Mouse (Mus musculus): ENCODE measurements around the gene Pdk1. TPM values are rescaled to one million over a fixed set of nuclear protein-coding genes. Genes with fewer than 3 reads are reported as not detected.
"Not testable (repeated sequence)": the region's sequence is repeated elsewhere in the genome, so short reads cannot be mapped to it uniquely, and the experiment has no call there.

Pdk1 gene
- polyA plus RNA-seq, 1 experiment from 2014 or later, result 45.0 TPM

- H3K27ac ChIP-seq (ENCODE audit: low read length), result no peak overlapping the region
- no peaks in the 10 kb centered on the region for H3K9me3 ChIP-seq (replicated peaks; ENCODE audit: control insufficient read depth, low read length)
- WGBS (ENCODE audit: insufficient replicate concordance), result 26% methylated on average over 6 of the region's 6 CpGs
- H3K9ac ChIP-seq (ENCODE audit: low read depth, low read length), result no peak overlapping the region
- H3K27me3 ChIP-seq (ENCODE audit: control insufficient read depth, insufficient read depth, low read depth, low read length), result no peaks in the 10 kb centered on the region
- H3K4me2 ChIP-seq (ENCODE audit: low read depth, low read length), result no peak overlapping the region
- no peaks in the 10 kb centered on the region for H3K4me1 ChIP-seq (ENCODE audit: control insufficient read depth, low read depth, low read length)
- H3K36me3 ChIP-seq (ENCODE audit: control insufficient read depth, insufficient read depth), result no peaks in the 10 kb centered on the region
- no peak for ATAC-seq (ENCODE audit: low read depth)
- H3K4me3 ChIP-seq (ENCODE audit: low read depth, low read length), result no peak overlapping the region
Observed at GRCm38 (mm10) chr2:71837791-71838190, 35.2 kb upstream of the Pdk1 start.

- H3K9ac ChIP-seq (ENCODE audit: low read depth, low read length), result no peak overlapping the region
- no peaks in the 10 kb centered on the region for H3K36me3 ChIP-seq (ENCODE audit: control insufficient read depth, insufficient read depth)
- H3K4me2 ChIP-seq (ENCODE audit: low read depth, low read length), result no peak overlapping the region
- WGBS (ENCODE audit: insufficient replicate concordance), result 46% methylated on average over 9 of the region's 9 CpGs
- no peak overlapping the region for H3K27ac ChIP-seq (ENCODE audit: low read length)
- ATAC-seq (ENCODE audit: low read depth), result peak; percentile 24; the same call in 1 of the 2 replicates
- no peak overlapping the region for H3K4me3 ChIP-seq (ENCODE audit: low read depth, low read length)
- H3K27me3 ChIP-seq (ENCODE audit: control insufficient read depth, insufficient read depth, low read depth, low read length), result no peaks in the 10 kb centered on the region
- H3K9me3 ChIP-seq (replicated peaks; ENCODE audit: control insufficient read depth, low read length), result no peaks in the 10 kb centered on the region
- no peaks in the 10 kb centered on the region for H3K4me1 ChIP-seq (ENCODE audit: control insufficient read depth, low read depth, low read length)
Observed at GRCm38 (mm10) chr2:71843316-71843715, 29.7 kb upstream of the Pdk1 start.

- H3K9ac ChIP-seq (ENCODE audit: low read depth, low read length), result no peak overlapping the region
- H3K36me3 ChIP-seq (ENCODE audit: control insufficient read depth, insufficient read depth), result no peaks in the 10 kb centered on the region
- no peak for ATAC-seq (ENCODE audit: low read depth)
- H3K27me3 ChIP-seq (ENCODE audit: control insufficient read depth, insufficient read depth, low read depth, low read length), result no peaks in the 10 kb centered on the region
- H3K4me2 ChIP-seq (ENCODE audit: low read depth, low read length), result no peak overlapping the region
- H3K27ac ChIP-seq (ENCODE audit: low read length), result no peak overlapping the region
- H3K4me1 ChIP-seq (ENCODE audit: control insufficient read depth, low read depth, low read length), result no peaks in the 10 kb centered on the region
- no peak overlapping the region for H3K4me3 ChIP-seq (ENCODE audit: low read depth, low read length)
- H3K9me3 ChIP-seq (replicated peaks; ENCODE audit: control insufficient read depth, low read length), result no peaks in the 10 kb centered on the region
- WGBS (ENCODE audit: insufficient replicate concordance), result 62% methylated on average over 6 of the region's 6 CpGs
Observed at GRCm38 (mm10) chr2:71844906-71845305, 28.1 kb upstream of the Pdk1 start.

- H3K27ac ChIP-seq (ENCODE audit: low read length), result not testable (repeated sequence)
- WGBS (ENCODE audit: insufficient replicate concordance), result 5% methylated on average over 6 of the region's 8 CpGs
Observed at GRCm38 (mm10) chr2:71852161-71852560, 20.9 kb upstream of the Pdk1 start.

GRCm38 (mm10) chr2:71855076-71855475 is 17.9 kb upstream of the Pdk1 start:
- Histone ChIP-seq H3K9me3 (replicated peaks; ENCODE audit: control insufficient read depth, low read length) (no peaks in the 10 kb centered on the region), H3K27ac (ENCODE audit: low read length) (no peak overlapping the region), H3K4me1 (ENCODE audit: control insufficient read depth, low read depth, low read length) (no peaks in the 10 kb centered on the region), H3K9ac (ENCODE audit: low read depth, low read length) (no peak overlapping the region), H3K27me3 (ENCODE audit: control insufficient read depth, insufficient read depth, low read depth, low read length) (no peaks in the 10 kb centered on the region), H3K4me2 (ENCODE audit: low read depth, low read length) (no peak overlapping the region), H3K4me3 (ENCODE audit: low read depth, low read length) (no peak overlapping the region), H3K36me3 (ENCODE audit: control insufficient read depth, insufficient read depth) (no peaks in the 10 kb centered on the region)
- ATAC-seq (ENCODE audit: low read depth), result no peak
- 61% methylated on average over 5 of the region's 5 CpGs for WGBS (ENCODE audit: insufficient replicate concordance)

More at GRCm38 (mm10) chr2:71852161-71852560, 20.9 kb upstream of the Pdk1 start:
- not testable (repeated sequence) for H3K9ac ChIP-seq (ENCODE audit: low read depth, low read length); H3K4me1 ChIP-seq (ENCODE audit: control insufficient read depth, low read depth, low read length); H3K9me3 ChIP-seq (replicated peaks; ENCODE audit: control insufficient read depth, low read length); H3K36me3 ChIP-seq (ENCODE audit: control insufficient read depth, insufficient read depth); H3K4me3 ChIP-seq (ENCODE audit: low read depth, low read length); H3K4me2 ChIP-seq (ENCODE audit: low read depth, low read length); ATAC-seq (ENCODE audit: low read depth); H3K27me3 ChIP-seq (ENCODE audit: control insufficient read depth, insufficient read depth, low read depth, low read length)

GRCm38 (mm10) chr2:71863531-71864173 is 9.4 kb upstream of the Pdk1 start:
- no peaks in the 10 kb centered on the region for H3K36me3 ChIP-seq (ENCODE audit: control insufficient read depth, insufficient read depth)
- no peak overlapping the region for H3K4me3 ChIP-seq (ENCODE audit: low read depth, low read length)
- H3K27me3 ChIP-seq (ENCODE audit: control insufficient read depth, insufficient read depth, low read depth, low read length), result no peaks in the 10 kb centered on the region
- no peak overlapping the region for H3K9ac ChIP-seq (ENCODE audit: low read depth, low read length)
- H3K27ac ChIP-seq (ENCODE audit: low read length), result no peak overlapping the region
- ATAC-seq (ENCODE audit: low read depth), result no peak
- 53% methylated on average over 5 of the region's 5 CpGs for WGBS (ENCODE audit: insufficient replicate concordance)
- H3K4me2 ChIP-seq (ENCODE audit: low read depth, low read length), result no peak overlapping the region
- no peaks in the 10 kb centered on the region for H3K9me3 ChIP-seq (replicated peaks; ENCODE audit: control insufficient read depth, low read length)
- no peaks in the 10 kb centered on the region; the same call in 1 of the 2 replicates for H3K4me1 ChIP-seq (ENCODE audit: control insufficient read depth, low read depth, low read length)

GRCm38 (mm10) chr2:71865022-71865421 is 8.0 kb upstream of the Pdk1 start:
- Histone ChIP-seq H3K36me3 (ENCODE audit: control insufficient read depth, insufficient read depth) (no peaks in the 10 kb centered on the region), H3K9ac (ENCODE audit: low read depth, low read length) (no peak overlapping the region), H3K4me3 (ENCODE audit: low read depth, low read length) (no peak overlapping the region), H3K27me3 (ENCODE audit: control insufficient read depth, insufficient read depth, low read depth, low read length) (no peaks in the 10 kb centered on the region), H3K27ac (ENCODE audit: low read length) (no peak overlapping the region), H3K4me1 (ENCODE audit: control insufficient read depth, low read depth, low read length) (no peaks in the 10 kb centered on the region; the same call in 1 of the 2 replicates), H3K9me3 (replicated peaks; ENCODE audit: control insufficient read depth, low read length) (no peaks in the 10 kb centered on the region), H3K4me2 (ENCODE audit: low read depth, low read length) (no peak overlapping the region)
- WGBS (ENCODE audit: insufficient replicate concordance), result 35% methylated on average over 3 of the region's 3 CpGs
- ATAC-seq (ENCODE audit: low read depth), result no peak

- Histone ChIP-seq H3K9me3 (replicated peaks; ENCODE audit: control insufficient read depth, low read length) (no peaks in the 10 kb centered on the region), H3K9ac (ENCODE audit: low read depth, low read length) (no peak overlapping the region), H3K4me1 (ENCODE audit: control insufficient read depth, low read depth, low read length) (no peaks in the 10 kb centered on the region; the same call in 1 of the 2 replicates), H3K36me3 (ENCODE audit: control insufficient read depth, insufficient read depth) (no peaks in the 10 kb centered on the region), H3K27me3 (ENCODE audit: control insufficient read depth, insufficient read depth, low read depth, low read length) (no peaks in the 10 kb centered on the region), H3K4me2 (ENCODE audit: low read depth, low read length) (no peak overlapping the region), H3K27ac (ENCODE audit: low read length) (no peak overlapping the region), H3K4me3 (ENCODE audit: low read depth, low read length) (no peak overlapping the region)
- 45% methylated on average over 3 of the region's 3 CpGs for WGBS (ENCODE audit: insufficient replicate concordance)
- no peak for ATAC-seq (ENCODE audit: low read depth)
Observed at GRCm38 (mm10) chr2:71865935-71866334, 7.1 kb upstream of the Pdk1 start.

GRCm38 (mm10) chr2:71866565-71866964 is 6.5 kb upstream of the Pdk1 start:
- Histone ChIP-seq H3K27me3 (ENCODE audit: control insufficient read depth, insufficient read depth, low read depth, low read length) (no peaks in the 10 kb centered on the region), H3K9ac (ENCODE audit: low read depth, low read length) (no peak overlapping the region), H3K4me1 (ENCODE audit: control insufficient read depth, low read depth, low read length) (no peaks in the 10 kb centered on the region; the same call in 1 of the 2 replicates), H3K4me3 (ENCODE audit: low read depth, low read length) (no peak overlapping the region), H3K4me2 (ENCODE audit: low read depth, low read length) (no peak overlapping the region), H3K36me3 (ENCODE audit: control insufficient read depth, insufficient read depth) (no peaks in the 10 kb centered on the region), H3K9me3 (replicated peaks; ENCODE audit: control insufficient read depth, low read length) (no peaks in the 10 kb centered on the region), H3K27ac (ENCODE audit: low read length) (0 out of 2 replicates have a peak overlapping the region, but pooled peaks have one; percentile 32)
- no peak for ATAC-seq (ENCODE audit: low read depth)
- WGBS (ENCODE audit: insufficient replicate concordance), result 6% methylated on average over 1 of the region's 1 CpGs

Data from liver, embryonic 16.5 days (tissue).